Mouse (Mus musculus): ENCODE measurements around the gene Mamdc2.

DNA sequence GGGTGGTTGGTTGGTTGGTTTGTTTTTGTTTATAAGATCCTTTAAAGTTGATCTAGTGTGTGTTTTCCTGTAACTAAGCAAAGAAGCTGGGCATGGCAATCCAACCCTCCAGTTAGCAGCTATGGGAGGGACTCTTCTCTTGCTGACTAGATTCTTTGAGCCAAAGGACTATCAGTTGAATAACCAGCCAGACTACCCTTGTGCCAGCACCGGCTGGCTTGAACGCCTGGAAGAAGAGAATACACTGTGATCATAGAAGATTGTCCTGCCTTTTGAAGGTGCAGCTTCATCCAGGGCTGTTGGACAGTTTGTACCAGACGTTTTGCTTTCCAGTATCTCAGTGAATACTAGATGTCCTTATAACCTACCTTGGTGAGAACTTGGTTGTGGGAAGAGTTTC lies 86.2 kb downstream of the Mamdc2 start:
- TF ChIP-seq CTCF (IDR thresholded peaks at IDR 0.05; ENCODE audit: insufficient read depth, low read length) (no peak), POLR2A (IDR thresholded peaks at IDR 0.05; ENCODE audit: borderline replicate concordance, extremely low read depth, low read depth, low read length) (no peak)

Measured in lung, adult 2 months (tissue).